Mouse (Mus musculus) thymus, postnatal 25 days (tissue): Measurements from ENCODE around the gene Rybp.

Experiments used
- DNase-seq: peaks from one replicate; pipeline ENCODE4 v3.0.0; 2022

The Rybp gene

GRCm38 (mm10) chr6:100185524-100185923, 101.8 kb downstream of the Rybp start:
- no peak for DNase-seq

- DNase-seq: no peak
These were observed 103.9 kb downstream of the Rybp start for GRCm38 (mm10) chr6:100183344-100183743.

- DNase-seq: no peak
These were observed 106.4 kb downstream of the Rybp start for GRCm38 (mm10) chr6:100180883-100181262.

- DNase-seq: no peak
These were observed 106.9 kb downstream of the Rybp start for GRCm38 (mm10) chr6:100180213-100180882.

GRCm38 (mm10) chr6:100178830-100179229, 108.5 kb downstream of the Rybp start:
- DNase-seq: no peak
